Mouse (Mus musculus) embryonic facial prominence, embryonic 11.5 days (tissue): ENCODE results near the gene Vars. TPM values are rescaled to one million over a fixed set of nuclear protein-coding genes. Genes with fewer than 3 reads are reported as not detected.

Experiments
- ATAC-seq: fragments of 200-750 bp; cut with Nextera tagmentation; replicated peaks from 2 replicates; pipeline ENCODE4 v1.8.0; 2017; ENCODE audit warnings: low read depth; ENCODE audit not compliant: insufficient number of reproducible peaks, low FRiP score, low TSS enrichment
- DNase-seq: peaks from one replicate; pipeline ENCODE4 v3.0.0-alpha.2; 2015; ENCODE audit warnings: low spot score
- H3K27ac ChIP-seq: fragments of 300-500 bp; sonication (generic); replicated peaks from 2 replicates; pipeline ENCODE4 v1.5.1; 2014; ENCODE audit warnings: mild to moderate bottlenecking, low read depth, low read length, control low read depth
- H3K27me3 ChIP-seq: fragments of 300-500 bp; sonication (generic); 2 replicates; pipeline ENCODE4 v1.6.1; 2014; ENCODE audit warnings: mild to moderate bottlenecking, low read length, moderate library complexity, mixed read lengths; ENCODE audit not compliant: control insufficient read depth, insufficient read depth
- H3K36me3 ChIP-seq: fragments of 300-500 bp; sonication (generic); replicated peaks from 2 replicates; pipeline ENCODE4 v1.6.1; 2014; ENCODE audit warnings: low read depth, mild to moderate bottlenecking, low read length, moderate library complexity, mixed read lengths; ENCODE audit not compliant: control insufficient read depth, insufficient read depth
- H3K4me1 ChIP-seq: fragments of 300-500 bp; sonication (generic); 2 replicates; pipeline ENCODE4 v1.6.1; 2014; ENCODE audit warnings: low read length, mixed read lengths; ENCODE audit not compliant: control insufficient read depth, insufficient read depth
- H3K4me2 ChIP-seq: fragments of 300-500 bp; sonication (generic); 2 replicates; pipeline ENCODE4 v1.6.1; 2014; ENCODE audit warnings: low read depth, mild to moderate bottlenecking, control low read depth, low read length, moderate library complexity
- H3K4me3 ChIP-seq: fragments of 300-500 bp; sonication (generic); 2 replicates; pipeline ENCODE4 v1.5.1; 2014; ENCODE audit warnings: low read depth, low read length, control low read depth
- H3K9ac ChIP-seq: fragments of 300-500 bp; sonication (generic); replicated peaks from 2 replicates; pipeline ENCODE4 v1.6.1; 2014; ENCODE audit warnings: mild to moderate bottlenecking, control low read depth, low read length
- H3K9me3 ChIP-seq: fragments of 300-500 bp; sonication (generic); replicated peaks from 2 replicates; pipeline ENCODE4 v1.6.1; 2016; ENCODE audit warnings: mild to moderate bottlenecking, low read length, inconsistent platforms, mixed read lengths; ENCODE audit not compliant: control insufficient read depth
- WGBS: fragments of 180-500 bp; shearing (Covaris S2); extraction: QIAGEN DNeasy Blood & Tissue Kit; methylation state at CpG from one replicate; pipeline ENCODE4 v1.1.7; 2014; 5-methylcytosine and 5-hydroxymethylcytosine counted together
- polyA plus RNA-seq: library from polyadenylated mRNA; unstranded; fragments of >200 nt; fragmentation: Nextera tagmentation; extraction: Ambion mirVana; gene quantifications from 2 replicates; pipeline ENCODE4 v1.2.1, GENCODE M21; 2014

Gene Vars
- polyA plus RNA-seq = 73.9 and 85.2 TPM in 2 replicates

DNA sequence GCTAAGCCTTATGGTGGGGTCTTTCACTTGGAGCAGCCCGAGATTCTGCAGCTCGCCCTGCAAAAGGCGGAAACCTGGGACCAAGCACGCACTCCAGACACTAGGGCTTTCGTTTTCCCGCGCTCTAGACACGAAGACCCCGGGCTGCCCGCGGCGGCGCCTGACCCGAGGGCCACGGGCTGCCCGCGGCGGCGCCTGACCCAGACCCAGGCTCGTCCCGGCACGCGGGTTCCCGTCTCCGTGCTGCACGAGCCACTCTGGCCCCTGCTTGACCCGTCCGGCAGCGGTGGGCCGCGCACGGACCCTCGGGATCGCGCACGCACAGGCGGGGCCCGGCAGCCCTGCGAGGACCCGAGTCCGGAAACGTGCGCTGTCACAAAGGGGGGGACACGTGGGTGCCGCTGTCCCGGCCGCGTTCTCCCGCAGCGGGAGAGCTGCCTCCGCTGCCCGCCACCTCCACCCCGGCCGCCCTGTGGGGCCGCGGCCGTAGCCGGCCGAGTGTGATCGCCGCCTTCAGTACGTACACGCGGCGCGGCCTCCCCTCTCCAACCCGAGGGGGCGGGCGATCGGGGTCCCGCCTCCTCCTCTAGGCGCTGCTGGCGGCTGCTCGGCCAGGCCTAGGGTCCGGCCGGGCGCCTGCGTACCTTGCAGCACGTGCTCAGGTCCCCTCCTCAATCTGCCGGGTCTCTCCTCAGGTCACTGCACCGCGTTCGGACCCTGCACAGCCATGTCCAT lies at the start of gene Vars:
Vars (plus strand) TSS at position 271 of the 735 bp plus-strand sequence.
- peak; percentile 88 for ATAC-seq
- H3K36me3 ChIP-seq = peaks cover 7% of the 10 kb centered on the region; the same call in 1 of the 2 replicates
- WGBS = 0% methylated on average over 83 of the region's 83 CpGs

DNA sequence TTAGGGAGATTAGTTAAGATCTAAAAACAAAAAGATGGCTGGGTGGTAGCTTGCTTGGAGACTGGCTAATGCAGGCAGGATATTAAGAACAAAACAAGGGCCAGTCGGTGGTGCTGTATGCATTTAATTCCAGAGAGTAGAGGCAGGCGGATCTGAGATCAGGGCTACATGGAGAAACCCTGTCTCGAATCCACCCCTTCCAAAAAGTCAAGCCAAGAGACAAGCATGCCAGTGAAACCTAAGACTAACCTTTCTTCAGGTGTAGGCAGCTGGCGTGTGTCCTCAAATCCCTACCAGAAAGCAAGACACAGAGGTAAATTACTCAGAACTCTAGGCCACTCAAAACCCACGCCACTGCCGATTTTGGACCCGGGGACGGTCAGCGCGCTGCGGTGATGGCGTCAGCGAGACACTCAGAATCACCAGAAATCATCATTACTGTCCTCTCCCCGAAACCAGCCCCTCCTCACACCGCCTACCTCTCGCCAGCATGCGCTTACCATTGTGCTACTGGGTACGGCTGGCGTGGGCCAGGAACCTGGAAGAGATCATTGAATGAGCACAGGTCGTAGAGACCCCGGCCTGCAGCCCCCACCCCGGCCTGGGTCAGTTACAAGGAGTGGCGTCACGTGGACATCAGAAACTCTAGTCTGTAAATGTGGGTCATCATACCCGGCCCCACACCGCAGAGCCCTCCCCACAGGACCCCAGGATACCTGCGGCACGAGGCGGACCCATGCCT lies 49.0 kb upstream of the Vars start:
- H3K27ac ChIP-seq = peak overlapping the region; percentile 93
- H3K36me3 ChIP-seq = peaks cover 12% of the 10 kb centered on the region
- peak overlapping the region; percentile 42 for H3K4me2 ChIP-seq
- peak overlapping the region; percentile 99 for H3K9ac ChIP-seq
- peak overlapping the region; percentile 97 for H3K4me3 ChIP-seq
- WGBS = under 1% methylated on average over 29 of the region's 29 CpGs
- DNase-seq (no peak), ATAC-seq (peak; percentile 41; the same call in 1 of the 2 replicates)
- H3K4me1 ChIP-seq = peaks cover 4% of the 10 kb centered on the region; the same call in 1 of the 2 replicates
- no peaks in the 10 kb centered on the region for H3K27me3 ChIP-seq
- H3K9me3 ChIP-seq = no peaks in the 10 kb centered on the region

More for the DNA sequence above, at the start of gene Vars:
- Histone ChIP-seq H3K9me3 (no peaks in the 10 kb centered on the region), H3K4me1 (peaks cover 3% of the 10 kb centered on the region; the same call in 1 of the 2 replicates), H3K4me3 (peak within 1 kb of the TSS; percentile 89), H3K27me3 (no peaks in the 10 kb centered on the region), H3K9ac (peak within 1 kb of the TSS; percentile 98), H3K4me2 (peak within 1 kb of the TSS; percentile 98), H3K27ac (peak within 1 kb of the TSS; percentile 96)
- DNase-seq = peak; percentile 93

DNA sequence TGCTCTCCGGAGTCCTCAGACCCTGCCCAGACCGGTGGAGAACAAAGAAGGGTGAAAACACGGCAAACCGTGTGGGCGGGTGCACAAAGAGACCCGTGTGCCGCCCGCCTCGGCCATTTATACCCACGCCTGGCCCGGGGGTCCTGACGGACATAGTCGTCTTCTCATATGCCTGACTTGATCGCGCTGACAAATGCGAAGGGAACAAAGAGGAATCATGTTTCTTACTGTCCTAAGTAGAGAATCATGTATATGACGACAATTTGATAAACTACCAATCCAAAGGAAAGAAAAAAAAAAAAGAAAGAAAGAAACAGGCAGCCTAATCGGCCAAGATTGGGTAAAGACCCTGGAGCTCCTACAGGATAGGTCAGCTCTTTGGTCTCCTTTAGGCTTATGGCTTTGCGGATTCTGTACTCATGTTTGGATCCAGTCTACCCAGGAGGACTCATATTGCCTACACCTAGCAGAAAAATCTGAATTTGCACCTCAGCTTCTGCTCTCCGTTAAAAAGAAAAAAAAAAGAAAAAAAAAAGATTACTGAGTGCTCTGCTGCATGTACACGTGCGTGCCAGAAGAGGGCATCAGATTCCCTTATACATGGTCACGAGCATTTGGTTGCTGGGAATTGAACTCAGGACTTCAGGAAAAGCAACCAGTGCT lies 48.3 kb upstream of the Vars start:
- peak; percentile 84 for DNase-seq
- peak; percentile 86 for ATAC-seq
- Histone ChIP-seq H3K9me3 (no peaks in the 10 kb centered on the region), H3K27me3 (no peaks in the 10 kb centered on the region), H3K4me2 (peak overlapping the region; percentile 19), H3K27ac (peak overlapping the region; percentile 93), H3K4me3 (peak overlapping the region; percentile 97), H3K9ac (peak overlapping the region; percentile 99), H3K36me3 (peaks cover 12% of the 10 kb centered on the region), H3K4me1 (peaks cover 4% of the 10 kb centered on the region; the same call in 1 of the 2 replicates)
- under 1% methylated on average over 23 of the region's 23 CpGs for WGBS

DNA sequence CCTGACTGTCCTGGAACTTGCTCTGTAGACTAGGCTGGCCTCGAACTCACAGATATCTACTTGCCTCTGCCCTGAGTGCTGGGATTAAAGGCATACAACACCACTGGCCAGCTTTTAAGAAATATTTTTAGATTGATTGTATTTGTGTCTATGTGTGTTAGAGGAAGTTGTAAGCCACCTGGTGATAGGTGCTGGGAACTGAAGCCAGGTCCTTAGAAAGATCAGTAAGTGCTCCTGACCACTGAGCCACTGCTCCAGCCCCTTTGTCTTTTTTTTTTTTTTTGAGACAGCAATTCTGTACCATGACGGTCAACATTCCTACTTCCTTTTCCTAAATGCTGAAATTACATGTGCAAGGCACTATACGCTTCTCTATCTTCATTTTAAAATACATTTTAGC lies 47.5 kb upstream of the Vars start:
- no peak for DNase-seq
- Histone ChIP-seq H3K9ac (no peak overlapping the region), H3K27me3 (no peaks in the 10 kb centered on the region), H3K9me3 (no peaks in the 10 kb centered on the region), H3K4me1 (peaks cover 4% of the 10 kb centered on the region; the same call in 1 of the 2 replicates), H3K4me3 (no peak overlapping the region), H3K36me3 (peaks cover 12% of the 10 kb centered on the region), H3K27ac (no peak overlapping the region), H3K4me2 (no peak overlapping the region)
- WGBS = 92% methylated on average over 3 of the region's 3 CpGs
- ATAC-seq = no peak

DNA sequence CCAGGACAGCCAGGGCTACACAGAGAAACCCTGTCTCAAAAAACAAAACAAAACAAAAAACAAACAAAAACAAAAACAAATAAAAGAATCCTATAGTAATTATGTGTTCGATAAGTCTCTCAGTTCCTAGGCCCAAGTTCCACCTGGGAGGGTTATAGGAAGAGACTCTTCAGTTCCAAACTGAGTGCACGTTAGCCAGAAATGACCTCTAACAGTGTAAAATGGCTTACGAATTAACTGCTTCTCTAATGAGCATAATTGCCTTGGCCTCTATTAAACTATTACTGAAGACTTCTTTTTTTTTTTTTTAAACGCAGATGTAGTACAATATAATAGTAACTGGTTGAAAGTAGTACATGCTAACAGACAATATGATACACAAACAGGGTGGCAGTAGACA lies 46.9 kb upstream of the Vars start:
- Histone ChIP-seq H3K4me1 (peaks cover 4% of the 10 kb centered on the region; the same call in 1 of the 2 replicates), H3K36me3 (peaks cover 12% of the 10 kb centered on the region), H3K4me2 (no peak overlapping the region), H3K9me3 (no peaks in the 10 kb centered on the region), H3K27ac (no peak overlapping the region), H3K27me3 (no peaks in the 10 kb centered on the region), H3K9ac (no peak overlapping the region), H3K4me3 (no peak overlapping the region)
- 84% methylated on average over 4 of the region's 4 CpGs for WGBS
- DNase-seq = no peak
- ATAC-seq = no peak

DNA sequence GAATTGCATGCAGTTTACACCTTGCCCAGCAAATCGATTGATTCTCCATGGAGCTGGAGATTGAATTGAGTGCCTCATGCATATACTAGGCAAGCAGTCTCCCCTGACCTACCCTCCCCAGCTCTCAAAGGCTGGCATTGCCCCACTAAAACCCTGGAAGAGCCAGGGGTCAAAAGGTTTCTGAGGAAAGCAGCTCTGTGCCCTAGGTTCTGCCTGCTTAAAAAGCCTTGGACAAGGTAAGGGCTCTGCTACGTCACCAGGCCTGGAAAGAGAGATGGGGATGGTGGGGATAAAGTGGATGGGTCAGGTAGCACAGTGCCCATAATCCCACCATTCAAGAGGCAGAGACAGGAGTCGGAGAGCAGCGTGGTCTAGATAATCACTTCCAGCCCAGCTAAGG lies 46.0 kb upstream of the Vars start:
- H3K9ac ChIP-seq = no peak overlapping the region
- ATAC-seq = no peak

DNA sequence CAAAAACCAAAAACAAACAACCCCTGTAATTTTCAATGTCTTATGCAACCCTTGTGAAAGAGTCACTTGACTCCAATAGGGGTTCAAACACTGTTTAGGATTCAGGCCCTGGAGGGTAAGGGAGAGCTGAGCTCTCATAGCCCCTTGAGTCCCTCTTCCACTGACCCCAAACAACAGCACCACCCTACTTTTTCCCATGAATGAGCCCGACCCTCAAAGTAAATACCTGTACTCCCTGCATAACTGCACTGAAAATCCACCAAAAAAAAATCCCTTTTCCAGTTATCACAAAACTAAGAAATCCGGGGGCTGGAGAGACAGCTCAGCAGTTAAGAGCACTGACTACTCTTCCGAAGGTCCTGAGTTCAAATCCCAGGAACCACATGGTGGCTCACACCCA lies 44.9 kb upstream of the Vars start:
- Histone ChIP-seq H3K4me1 (no peaks in the 10 kb centered on the region), H3K4me3 (no peak overlapping the region), H3K27me3 (no peaks in the 10 kb centered on the region), H3K9ac (no peak overlapping the region), H3K36me3 (no peaks in the 10 kb centered on the region; the same call in 1 of the 2 replicates), H3K4me2 (no peak overlapping the region), H3K27ac (no peak overlapping the region), H3K9me3 (no peaks in the 10 kb centered on the region)
- DNase-seq = no peak
- ATAC-seq = no peak
- WGBS = 77% methylated on average over 3 of the region's 3 CpGs

More for the DNA sequence above, 46.0 kb upstream of the Vars start:
- Histone ChIP-seq H3K4me3 (no peak overlapping the region), H3K4me1 (peaks cover 4% of the 10 kb centered on the region; the same call in 1 of the 2 replicates), H3K27me3 (no peaks in the 10 kb centered on the region), H3K36me3 (peaks cover 9% of the 10 kb centered on the region), H3K27ac (no peak overlapping the region), H3K4me2 (no peak overlapping the region), H3K9me3 (no peaks in the 10 kb centered on the region)
- WGBS = 54% methylated on average over 4 of the region's 4 CpGs
- no peak for DNase-seq
